Mouse (Mus musculus): Measurements from ENCODE around the gene Slc41a2. TPM values are rescaled to one million over a fixed set of nuclear protein-coding genes. Genes with fewer than 3 reads are reported as not detected.

Gene Slc41a2
- polyA plus RNA-seq, 1 experiment from 2014 or later = 0.36 TPM

GRCm38 (mm10) chr10:83324871-83325270 lies 12.8 kb downstream of the Slc41a2 start:
- WGBS = 90% methylated on average over 3 of the region's 3 CpGs

GRCm38 (mm10) chr10:83322551-83323100 lies 15.1 kb downstream of the Slc41a2 start:
- H3K27ac ChIP-seq = no peak overlapping the region
- no peaks in the 10 kb centered on the region for H3K9me3 ChIP-seq
- no peak for DNase-seq (ENCODE audit: extremely low spot score, low spot score)
- H3K36me3 ChIP-seq (replicated peaks) = no peaks in the 10 kb centered on the region
- 49% methylated on average over 7 of the region's 7 CpGs for WGBS
- peaks cover 16% of the 10 kb centered on the region for H3K27me3 ChIP-seq (ENCODE audit: poor library complexity, severe bottlenecking)
- no peak overlapping the region for H3K4me3 ChIP-seq
- peaks cover 5% of the 10 kb centered on the region for H3K4me1 ChIP-seq

More at GRCm38 (mm10) chr10:83324871-83325270, 12.8 kb downstream of the Slc41a2 start:
- Histone ChIP-seq H3K36me3 (replicated peaks) (no peaks in the 10 kb centered on the region), H3K9me3 (no peaks in the 10 kb centered on the region), H3K4me3 (no peak overlapping the region), H3K27me3 (ENCODE audit: poor library complexity, severe bottlenecking) (peaks cover 12% of the 10 kb centered on the region), H3K27ac (no peak overlapping the region), H3K4me1 (peaks cover 5% of the 10 kb centered on the region)
- no peak for DNase-seq (ENCODE audit: extremely low spot score, low spot score)

DNA sequence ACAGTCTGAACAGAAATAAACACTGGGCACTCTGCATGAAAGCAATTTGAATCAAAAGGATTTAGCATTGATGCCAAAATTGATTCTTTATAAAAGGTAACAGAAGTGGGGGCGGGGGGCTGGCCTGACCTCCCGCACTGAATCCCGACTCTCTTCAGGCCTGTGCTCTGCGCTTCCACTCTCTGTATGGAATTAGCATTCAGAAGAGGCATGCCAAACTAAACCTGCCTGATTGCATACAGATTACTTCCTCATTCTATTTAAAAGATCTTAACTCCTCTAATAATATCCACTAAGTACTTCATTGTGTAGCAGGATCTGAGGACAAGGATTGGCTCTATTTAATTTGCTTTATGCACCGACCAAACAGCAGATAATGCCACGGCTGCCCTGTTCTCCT lies 16.2 kb downstream of the Slc41a2 start:
- 48% methylated on average over 6 of the region's 6 CpGs for WGBS
- H3K9me3 ChIP-seq = no peaks in the 10 kb centered on the region
- H3K4me3 ChIP-seq = no peak overlapping the region
- H3K27me3 ChIP-seq (ENCODE audit: poor library complexity, severe bottlenecking) = peaks cover 16% of the 10 kb centered on the region
- peaks cover 5% of the 10 kb centered on the region for H3K4me1 ChIP-seq
- DNase-seq (ENCODE audit: extremely low spot score, low spot score) = no peak
- H3K36me3 ChIP-seq (replicated peaks) = no peaks in the 10 kb centered on the region
- no peak overlapping the region for H3K27ac ChIP-seq

GRCm38 (mm10) chr10:83320870-83321269 lies 16.8 kb downstream of the Slc41a2 start:
- H3K27me3 ChIP-seq (ENCODE audit: poor library complexity, severe bottlenecking) = peaks cover 16% of the 10 kb centered on the region
- H3K27ac ChIP-seq = no peak overlapping the region
- 92% methylated on average over 7 of the region's 7 CpGs for WGBS
- H3K4me3 ChIP-seq = no peak overlapping the region
- no peaks in the 10 kb centered on the region for H3K36me3 ChIP-seq (replicated peaks)
- no peak for DNase-seq (ENCODE audit: extremely low spot score, low spot score)
- no peaks in the 10 kb centered on the region for H3K9me3 ChIP-seq
- H3K4me1 ChIP-seq = peaks cover 5% of the 10 kb centered on the region

DNA sequence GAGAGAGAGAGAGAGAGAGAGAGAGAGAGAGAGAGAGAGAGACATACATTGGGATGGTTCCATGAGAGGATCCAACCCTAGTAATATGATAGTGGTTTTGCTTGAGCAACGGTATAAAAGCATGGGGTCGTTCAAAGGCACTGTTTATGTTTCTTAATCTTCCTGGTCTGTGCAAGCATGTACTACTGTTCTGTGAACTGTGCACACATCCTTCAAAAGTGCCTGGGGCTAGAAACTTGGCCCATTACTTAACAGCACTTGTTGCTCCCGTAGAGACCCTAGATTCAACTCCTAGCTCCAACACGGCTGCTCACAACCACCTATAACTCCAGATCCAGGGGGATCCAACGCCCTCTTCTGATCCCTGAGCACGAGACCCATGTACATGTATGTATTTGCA lies 17.3 kb downstream of the Slc41a2 start:
- Histone ChIP-seq H3K27ac (no peak overlapping the region), H3K4me3 (no peak overlapping the region), H3K27me3 (ENCODE audit: poor library complexity, severe bottlenecking) (peaks cover 16% of the 10 kb centered on the region), H3K36me3 (replicated peaks) (no peaks in the 10 kb centered on the region), H3K9me3 (no peaks in the 10 kb centered on the region), H3K4me1 (peaks cover 5% of the 10 kb centered on the region)
- no peak for DNase-seq (ENCODE audit: extremely low spot score, low spot score)
- WGBS = 90% methylated on average over 6 of the region's 6 CpGs

GRCm38 (mm10) chr10:83313033-83313432 lies 24.6 kb downstream of the Slc41a2 start:
- no peak overlapping the region for H3K27ac ChIP-seq
- H3K9me3 ChIP-seq = peaks cover 5% of the 10 kb centered on the region; the same call in 1 of the 2 replicates
- no peaks in the 10 kb centered on the region for H3K4me1 ChIP-seq
- DNase-seq (ENCODE audit: extremely low spot score, low spot score) = no peak
- whole genome bisulfite sequencing = 86% methylated on average over 5 of the region's 5 CpGs
- H3K36me3 ChIP-seq (replicated peaks) = no peaks in the 10 kb centered on the region
- no peak overlapping the region for H3K4me3 ChIP-seq
- no peaks in the 10 kb centered on the region; the same call in 1 of the 2 replicates for H3K27me3 ChIP-seq (ENCODE audit: poor library complexity, severe bottlenecking)

GRCm38 (mm10) chr10:83310356-83310755 lies 27.3 kb downstream of the Slc41a2 start:
- H3K9me3 ChIP-seq = peaks cover 5% of the 10 kb centered on the region; the same call in 1 of the 2 replicates
- no peak for DNase-seq (ENCODE audit: extremely low spot score, low spot score)
- H3K4me1 ChIP-seq = no peaks in the 10 kb centered on the region
- 90% methylated on average over 7 of the region's 7 CpGs for WGBS
- H3K4me3 ChIP-seq = no peak overlapping the region
- H3K36me3 ChIP-seq (replicated peaks) = no peaks in the 10 kb centered on the region
- H3K27me3 ChIP-seq (ENCODE audit: poor library complexity, severe bottlenecking) = no peaks in the 10 kb centered on the region; the same call in 1 of the 2 replicates
- no peak overlapping the region for H3K27ac ChIP-seq

- Histone ChIP-seq H3K27ac (no peak overlapping the region), H3K4me3 (no peak overlapping the region), H3K36me3 (replicated peaks) (no peaks in the 10 kb centered on the region), H3K27me3 (ENCODE audit: poor library complexity, severe bottlenecking) (0 out of 2 replicates have a peak, but pooled peaks cover under 1% of the 10 kb centered on the region), H3K9me3 (no peaks in the 10 kb centered on the region), H3K4me1 (no peaks in the 10 kb centered on the region)
- no peak for DNase-seq (ENCODE audit: extremely low spot score, low spot score)
- WGBS = 75% methylated on average over 4 of the region's 4 CpGs
These were observed 36.0 kb downstream of the Slc41a2 start for GRCm38 (mm10) chr10:83301687-83302086.

GRCm38 (mm10) chr10:83301054-83301453 lies 36.6 kb downstream of the Slc41a2 start:
- WGBS = 92% methylated on average over 3 of the region's 3 CpGs

GRCm38 (mm10) chr10:83297017-83297416 lies 40.7 kb downstream of the Slc41a2 start:
- no peak for DNase-seq (ENCODE audit: extremely low spot score, low spot score)
- 86% methylated on average over 4 of the region's 4 CpGs for WGBS
- H3K27me3 ChIP-seq (ENCODE audit: poor library complexity, severe bottlenecking) = peaks cover 30% of the 10 kb centered on the region
- H3K4me1 ChIP-seq = 0 out of 2 replicates have a peak, but pooled peaks cover 3% of the 10 kb centered on the region
- H3K27ac ChIP-seq = no peak overlapping the region
- H3K36me3 ChIP-seq (replicated peaks) = no peaks in the 10 kb centered on the region
- H3K4me3 ChIP-seq = no peak overlapping the region
- no peaks in the 10 kb centered on the region for H3K9me3 ChIP-seq

More at GRCm38 (mm10) chr10:83301054-83301453, 36.6 kb downstream of the Slc41a2 start:
- no peaks in the 10 kb centered on the region for H3K9me3 ChIP-seq
- DNase-seq (ENCODE audit: extremely low spot score, low spot score) = no peak
- H3K27me3 ChIP-seq (ENCODE audit: poor library complexity, severe bottlenecking) = peaks cover 7% of the 10 kb centered on the region; the same call in 1 of the 2 replicates
- H3K36me3 ChIP-seq (replicated peaks) = no peaks in the 10 kb centered on the region
- no peak overlapping the region for H3K4me3 ChIP-seq
- H3K4me1 ChIP-seq = no peaks in the 10 kb centered on the region
- no peak overlapping the region for H3K27ac ChIP-seq

DNA sequence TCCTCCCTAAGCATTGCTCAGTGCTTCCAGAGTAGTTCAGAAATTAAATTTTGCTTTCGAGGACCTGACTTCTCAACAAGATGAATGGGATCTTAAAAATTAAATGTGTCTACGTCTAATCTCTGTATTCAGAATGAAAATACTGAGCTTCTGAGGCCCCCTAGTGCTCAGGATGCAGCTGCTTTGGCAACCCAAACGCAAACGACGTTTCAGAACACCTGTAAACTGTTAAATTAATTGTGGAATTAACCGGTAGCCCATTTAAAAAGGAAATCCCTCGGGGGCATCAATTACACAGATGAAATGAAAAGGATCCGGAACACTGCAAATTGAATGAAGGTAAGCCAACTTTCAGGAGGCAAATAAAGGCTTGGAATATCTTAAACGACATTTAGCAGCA lies 42.9 kb downstream of the Slc41a2 start:
- no peak overlapping the region for H3K27ac ChIP-seq
- 52% methylated on average over 9 of the region's 9 CpGs for WGBS
- no peak for DNase-seq (ENCODE audit: extremely low spot score, low spot score)
- H3K9me3 ChIP-seq = no peaks in the 10 kb centered on the region
- H3K36me3 ChIP-seq (replicated peaks) = no peaks in the 10 kb centered on the region
- peaks cover 45% of the 10 kb centered on the region for H3K27me3 ChIP-seq (ENCODE audit: poor library complexity, severe bottlenecking)
- H3K4me1 ChIP-seq = 0 out of 2 replicates have a peak, but pooled peaks cover 3% of the 10 kb centered on the region
- H3K4me3 ChIP-seq = no peak overlapping the region

DNA sequence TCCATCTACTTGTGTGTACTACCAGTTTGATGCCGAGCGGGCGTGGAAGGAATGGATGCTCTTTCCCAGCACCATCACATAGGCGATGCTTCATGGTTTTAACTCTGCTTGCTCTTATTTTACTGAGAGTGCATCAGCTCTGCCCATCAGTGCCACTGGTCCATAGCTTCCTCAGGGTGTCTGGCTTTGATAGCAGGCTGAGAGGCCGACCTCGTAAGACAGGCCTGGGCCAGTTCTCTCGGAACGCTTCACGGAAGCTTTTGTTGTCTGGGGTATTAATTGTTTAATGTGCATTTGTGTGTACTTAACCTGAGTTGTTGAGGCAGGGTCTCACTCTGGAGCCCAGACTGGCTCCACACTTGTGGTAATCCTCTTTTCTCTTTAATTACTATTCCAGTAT lies 44.3 kb downstream of the Slc41a2 start:
- H3K4me3 ChIP-seq = no peak overlapping the region
- H3K4me1 ChIP-seq = 0 out of 2 replicates have a peak, but pooled peaks cover 3% of the 10 kb centered on the region
- H3K36me3 ChIP-seq (replicated peaks) = no peaks in the 10 kb centered on the region
- H3K9me3 ChIP-seq = no peaks in the 10 kb centered on the region
- no peak for DNase-seq (ENCODE audit: extremely low spot score, low spot score)
- WGBS = 84% methylated on average over 9 of the region's 9 CpGs
- H3K27ac ChIP-seq = no peak overlapping the region
- peaks cover 45% of the 10 kb centered on the region for H3K27me3 ChIP-seq (ENCODE audit: poor library complexity, severe bottlenecking)

- Histone ChIP-seq H3K27ac (no peak overlapping the region), H3K36me3 (replicated peaks) (no peaks in the 10 kb centered on the region), H3K4me3 (no peak overlapping the region), H3K9me3 (no peaks in the 10 kb centered on the region), H3K27me3 (ENCODE audit: poor library complexity, severe bottlenecking) (peaks cover 45% of the 10 kb centered on the region), H3K4me1 (0 out of 2 replicates have a peak, but pooled peaks cover 3% of the 10 kb centered on the region)
- DNase-seq (ENCODE audit: extremely low spot score, low spot score) = no peak
- WGBS = 94% methylated on average over 11 of the region's 11 CpGs
These were observed 46.0 kb downstream of the Slc41a2 start for GRCm38 (mm10) chr10:83291731-83292130.

Measured in forebrain, embryonic 10.5 days (tissue).